Mouse (Mus musculus) lung, postnatal 0 days (tissue): Measurements from ENCODE around the gene Tns4.
A peak's percentile ranks its signal among the peaks of the same experiment; 100 is the strongest.

Experiments
- CTCF ChIP-seq: IDR thresholded peaks from 2 replicates; pipeline ENCODE4 v1.5.1; 2016; ENCODE audit warnings: antibody characterized with exemption, mild to moderate bottlenecking
- EP300 ChIP-seq: IDR thresholded peaks from 2 replicates; pipeline ENCODE4 v1.6.1; 2016; ENCODE audit warnings: antibody characterized with exemption, mild to moderate bottlenecking, control low read depth

DNA sequence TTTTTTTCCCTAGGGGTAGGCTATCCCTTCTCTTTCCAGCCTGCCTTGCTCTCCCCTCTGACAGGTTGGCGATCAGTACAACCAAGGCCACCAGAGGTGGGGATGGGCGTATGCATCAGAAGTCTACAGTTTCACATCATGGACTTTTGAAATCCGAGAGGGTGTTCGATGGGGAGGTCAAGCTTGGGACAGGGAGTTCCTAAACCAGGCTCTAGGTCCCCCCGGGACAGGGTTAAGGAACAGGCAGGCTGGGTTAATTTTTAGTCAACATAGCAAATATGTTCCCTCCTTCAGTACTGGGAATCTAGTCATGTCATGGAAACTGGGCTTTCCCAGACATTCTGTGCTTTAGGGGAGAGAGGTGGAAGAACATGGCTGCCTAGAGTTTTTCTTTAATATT, 44.8 kb downstream of the Tns4 start:
- TF ChIP-seq CTCF, result no peak
- TF ChIP-seq EP300, result peak; percentile 63
